ENCODE assay signal across 9 mouse cellular contexts in genomic region chr12:79880751-79881261, GRCm38 (mm10).
DNase-seq lines count a peak whose midpoint lies in the region; ATAC-seq and TF ChIP-seq lines count a peak whose summit lies in the region.
"Had no signal": no experiment of that assay in that cellular context is flagged by ENCODE, and none has a peak within 500 bp of the region (broad histone marks: within the 10 kb centered on the region; RNA-seq: fewer than 3 reads in every experiment).

No protein-coding gene starts in this region.

- peak; percentile 58 for DNase-seq in adrenal gland, postnatal 10 days
- DNase-seq in adrenal gland, adult 8-10 months, result no peak
- DNase-seq in heart, postnatal 36 days, result peak; percentile 45 to 46
- peak; percentile 83 for DNase-seq in lung, postnatal 0 days (ENCODE audit: low spot score)
- no peak for DNase-seq in ovary, postnatal 10 days (ENCODE audit: low spot score)
- no peak for DNase-seq in cerebellum, adult 11-12 months
- no peak for DNase-seq in thymus, postnatal 36 days

- peaks cover 22% of the 10 kb centered on the region; the same call in 1 of the 2 replicates for H3K4me1 ChIP-seq in brown adipose tissue, adult 24 weeks (ENCODE audit: control insufficient read depth, insufficient read depth, insufficient read length, low read length)
- H3K4me1 ChIP-seq in lung, postnatal 0 days (ENCODE audit: insufficient read depth, low read depth, low read length), result peaks cover 15% of the 10 kb centered on the region; the same call in 1 of the 2 replicates

- H3K36me3 ChIP-seq in lung, postnatal 0 days (ENCODE audit: insufficient read depth, low read length), result no peaks in the 10 kb centered on the region

- H3K9me3 ChIP-seq in lung, postnatal 0 days (ENCODE audit: low read length), result no peaks in the 10 kb centered on the region

- intact Hi-C loops in heart, postnatal 36 days (cut with DNase I), result no loop called here

- no peak overlapping the region for H3K4me3 ChIP-seq in brown adipose tissue, adult 24 weeks (ENCODE audit: insufficient read depth, low read depth, low read length)
- 0 out of 2 replicates have a peak overlapping the region, but pooled peaks have one; percentile 10 for H3K4me3 ChIP-seq in lung, postnatal 0 days (ENCODE audit: low read depth, low read length)

- no peak for TF ChIP-seq CTCF in lung, postnatal 0 days (IDR thresholded peaks at IDR 0.05)

- peak overlapping the region; percentile 53 for H3K27ac ChIP-seq in brown adipose tissue, adult 24 weeks (replicated peaks; ENCODE audit: low read depth, low read length)
- H3K27ac ChIP-seq in lung, postnatal 0 days (ENCODE audit: low read length), result peak overlapping the region; percentile 55
- H3K27ac ChIP-seq: macrophage had no signal

- peak; percentile 77 for ATAC-seq in lung, postnatal 0 days

- peak overlapping the region; percentile 33; the same call in 1 of the 2 replicates for H3K4me2 ChIP-seq in lung, postnatal 0 days (replicated peaks; ENCODE audit: low read depth, low read length)

- peak; percentile 75 for TF ChIP-seq EP300 in lung, postnatal 0 days (IDR thresholded peaks at IDR 0.05)

- no peaks in the 10 kb centered on the region for H3K27me3 ChIP-seq in lung, postnatal 0 days (replicated peaks; ENCODE audit: insufficient read depth, low read length)

- WGBS in lung, postnatal 0 days, result 9% methylated on average over 18 of the region's 18 CpGs

- H3K9ac ChIP-seq in lung, postnatal 0 days (replicated peaks; ENCODE audit: low read depth), result no peak overlapping the region

Comparison
In these comparisons a context has a peak if more than half of its experiments do, and no peak if none do; other contexts are left out.
1. DNase-seq: peak in adrenal gland, postnatal 10 days (single experiment), heart, postnatal 36 days (2 of 2) and lung, postnatal 0 days (single experiment); none in adrenal gland, adult 8-10 months (single experiment), ovary, postnatal 10 days (single experiment), cerebellum, adult 11-12 months (single experiment) and thymus, postnatal 36 days (0 of 2).